Mouse (Mus musculus) E14TG2a.4 (cell line): Measurements from ENCODE around the gene Abl1.

Experiments
- H3K27me3 ChIP-seq: 2 replicates; pipeline ENCODE4 v1.6.1; 2014; ENCODE audit warnings: low read length, control low read depth; ENCODE audit not compliant: insufficient read depth
- H3K36me3 ChIP-seq: 2 replicates; pipeline ENCODE4 v1.6.1; 2014; ENCODE audit warnings: low read length, control low read depth; ENCODE audit not compliant: insufficient read depth
- H3K4me1 ChIP-seq: replicated peaks from 2 replicates; pipeline ENCODE4 v1.6.1; 2014; ENCODE audit warnings: low read depth, low read length, control low read depth
- H3K4me3 ChIP-seq: replicated peaks from 2 replicates; pipeline ENCODE4 v1.5.1; 2014; ENCODE audit warnings: mild to moderate bottlenecking, low read length
- H3K9me3 ChIP-seq: 2 replicates; pipeline ENCODE4 v1.6.1; 2014; ENCODE audit warnings: low read length, control low read depth
- CTCF ChIP-seq: conservative IDR thresholded peaks from 2 replicates; pipeline ENCODE4 v1.5.1; 2014; ENCODE audit warnings: low read length
- NANOG ChIP-seq: IDR thresholded peaks from 2 replicates; pipeline ENCODE4 v1.6.1; 2014; ENCODE audit warnings: borderline replicate concordance, low read length, mixed read lengths
- POU5F1 ChIP-seq: IDR thresholded peaks from 2 replicates; pipeline ENCODE4 v1.6.1; 2014; ENCODE audit warnings: low read length, borderline replicate concordance

The Abl1 gene

GRCm38 (mm10) chr2:31846692-31847660 is 158.8 kb downstream of the Abl1 start:
- peak overlapping the region; percentile 74 for H3K4me3 ChIP-seq
- no peaks in the 10 kb centered on the region for H3K36me3 ChIP-seq
- peaks cover 45% of the 10 kb centered on the region for H3K4me1 ChIP-seq
- H3K27me3 ChIP-seq = peaks cover 83% of the 10 kb centered on the region
- TF ChIP-seq CTCF (no peak), NANOG (no peak), POU5F1 (no peak)
- no peaks in the 10 kb centered on the region for H3K9me3 ChIP-seq

GRCm38 (mm10) chr2:31847908-31848307 is 159.7 kb downstream of the Abl1 start:
- TF ChIP-seq CTCF = peak; percentile 31
- TF ChIP-seq POU5F1 = no peak
- no peak for TF ChIP-seq NANOG
- H3K36me3 ChIP-seq = no peaks in the 10 kb centered on the region
- peaks cover 46% of the 10 kb centered on the region for H3K4me1 ChIP-seq
- H3K27me3 ChIP-seq = peaks cover 81% of the 10 kb centered on the region
- no peaks in the 10 kb centered on the region for H3K9me3 ChIP-seq
- no peak overlapping the region for H3K4me3 ChIP-seq

GRCm38 (mm10) chr2:31850141-31850540 is 162.0 kb downstream of the Abl1 start:
- no peaks in the 10 kb centered on the region for H3K9me3 ChIP-seq
- H3K4me3 ChIP-seq = peak overlapping the region; percentile 43
- no peaks in the 10 kb centered on the region for H3K36me3 ChIP-seq
- peaks cover 76% of the 10 kb centered on the region for H3K27me3 ChIP-seq
- TF ChIP-seq POU5F1 (no peak), CTCF (no peak), NANOG (no peak)
- H3K4me1 ChIP-seq = peaks cover 36% of the 10 kb centered on the region
